Mouse (Mus musculus): ENCODE measurements around the gene Auts2. TPM values are rescaled to one million over a fixed set of nuclear protein-coding genes. Genes with fewer than 3 reads are reported as not detected.

The Auts2 gene
- polyA plus RNA-seq, 1 experiment from 2014 or later, result 94.8 TPM

DNA sequence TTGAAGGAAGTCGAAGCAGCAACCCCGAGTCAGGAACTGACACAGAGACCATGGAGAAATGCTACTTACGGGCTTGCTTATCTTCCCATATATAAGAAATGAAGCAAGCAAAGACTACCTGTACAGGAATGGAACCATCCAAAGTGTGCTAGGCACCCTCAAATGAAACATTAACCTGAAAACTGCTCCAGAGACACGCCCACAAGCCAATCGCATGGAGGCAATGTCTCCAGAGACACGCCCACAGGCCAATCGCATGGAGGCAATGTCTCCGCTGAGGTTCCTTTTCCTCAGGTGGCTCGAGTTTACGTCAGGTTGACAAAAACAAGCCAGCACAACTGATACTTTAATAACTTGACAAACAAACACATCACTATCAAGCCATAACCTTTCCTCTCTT is 379.2 kb downstream of the Auts2 start:
- H3K4me3 ChIP-seq (replicated peaks), result no peak overlapping the region
- H3K36me3 ChIP-seq (replicated peaks), result no peaks in the 10 kb centered on the region
- H3K4me2 ChIP-seq, result no peak overlapping the region
- H3K9me3 ChIP-seq, result no peaks in the 10 kb centered on the region
- no peak for ATAC-seq (ENCODE audit: low FRiP score)
- no peak overlapping the region for H3K27ac ChIP-seq
- H3K4me1 ChIP-seq, result peaks cover 14% of the 10 kb centered on the region
- no peaks in the 10 kb centered on the region for H3K27me3 ChIP-seq
- H3K9ac ChIP-seq, result no peak overlapping the region
- WGBS, result 85% methylated on average over 10 of the region's 10 CpGs

DNA sequence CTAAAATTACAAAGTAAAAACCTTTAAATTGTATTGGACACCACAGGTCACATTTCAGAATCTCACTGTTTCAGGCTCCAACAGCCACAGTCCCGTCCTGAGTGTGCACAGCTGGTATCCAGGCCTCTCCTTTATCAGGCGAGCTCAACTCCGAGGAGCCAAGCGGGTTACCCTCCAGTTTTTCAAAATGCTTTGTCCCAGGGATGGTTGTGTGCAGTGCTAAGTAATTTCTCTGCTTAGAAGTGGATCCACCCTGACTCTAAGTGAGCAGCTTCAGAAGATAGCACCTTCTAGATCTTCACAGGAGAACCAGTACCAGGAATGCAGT is 381.0 kb downstream of the Auts2 start:
- WGBS, result 56% methylated on average over 4 of the region's 4 CpGs
- Histone ChIP-seq H3K9me3 (no peaks in the 10 kb centered on the region), H3K27ac (peak overlapping the region; percentile 75)

GRCm38 (mm10) chr5:132161338-132162205 is 381.6 kb downstream of the Auts2 start:
- no peaks in the 10 kb centered on the region for H3K36me3 ChIP-seq (replicated peaks)
- 48% methylated on average over 9 of the region's 9 CpGs for WGBS
- H3K4me3 ChIP-seq (replicated peaks), result no peak overlapping the region
- H3K4me2 ChIP-seq, result no peak overlapping the region
- H3K9ac ChIP-seq, result no peak overlapping the region
- no peak for ATAC-seq (ENCODE audit: low FRiP score)
- no peaks in the 10 kb centered on the region for H3K27me3 ChIP-seq
- peaks cover 14% of the 10 kb centered on the region for H3K4me1 ChIP-seq
- H3K9me3 ChIP-seq, result no peaks in the 10 kb centered on the region
- peak overlapping the region; percentile 75 for H3K27ac ChIP-seq

More for the DNA sequence above, 381.0 kb downstream of the Auts2 start:
- Histone ChIP-seq H3K27me3 (no peaks in the 10 kb centered on the region), H3K9ac (no peak overlapping the region), H3K36me3 (replicated peaks) (no peaks in the 10 kb centered on the region), H3K4me2 (no peak overlapping the region), H3K4me1 (peaks cover 14% of the 10 kb centered on the region), H3K4me3 (replicated peaks) (no peak overlapping the region)
- no peak for ATAC-seq (ENCODE audit: low FRiP score)

DNA sequence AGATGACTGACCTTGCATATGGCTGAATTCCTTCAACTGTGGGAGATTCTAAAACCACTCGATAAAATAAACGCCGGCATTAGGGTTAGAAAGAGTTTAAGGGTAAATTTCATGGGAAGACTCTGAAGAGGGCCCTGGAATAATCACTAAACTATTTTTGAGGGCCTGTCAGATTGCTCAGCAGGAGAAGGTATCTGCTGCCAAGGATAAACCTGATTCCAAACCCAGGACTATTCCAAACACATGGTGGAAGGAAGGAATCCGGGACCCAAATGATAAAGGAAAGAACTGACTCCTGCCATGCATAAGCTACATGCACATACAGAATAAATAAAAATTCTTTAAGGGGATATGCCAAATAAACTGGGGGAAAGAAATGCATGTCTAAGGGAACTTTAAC is 399.0 kb downstream of the Auts2 start:
- H3K4me1 ChIP-seq, result peaks cover 9% of the 10 kb centered on the region
- H3K27me3 ChIP-seq, result no peaks in the 10 kb centered on the region
- no peaks in the 10 kb centered on the region for H3K36me3 ChIP-seq (replicated peaks)
- no peak overlapping the region for H3K9ac ChIP-seq
- H3K27ac ChIP-seq, result no peak overlapping the region
- H3K4me2 ChIP-seq, result no peak overlapping the region
- ATAC-seq (ENCODE audit: low FRiP score), result no peak
- WGBS, result 92% methylated on average over 4 of the region's 4 CpGs
- no peaks in the 10 kb centered on the region for H3K9me3 ChIP-seq
- H3K4me3 ChIP-seq (replicated peaks), result no peak overlapping the region

GRCm38 (mm10) chr5:132140816-132141215 is 402.3 kb downstream of the Auts2 start:
- Histone ChIP-seq H3K4me2 (no peak overlapping the region), H3K36me3 (replicated peaks) (no peaks in the 10 kb centered on the region), H3K4me1 (peaks cover 11% of the 10 kb centered on the region; the same call in 1 of the 2 replicates), H3K4me3 (replicated peaks) (no peak overlapping the region), H3K9ac (no peak overlapping the region), H3K27me3 (no peaks in the 10 kb centered on the region), H3K9me3 (no peaks in the 10 kb centered on the region), H3K27ac (no peak overlapping the region)
- WGBS, result 59% methylated on average over 4 of the region's 4 CpGs
- no peak for ATAC-seq (ENCODE audit: low FRiP score)

DNA sequence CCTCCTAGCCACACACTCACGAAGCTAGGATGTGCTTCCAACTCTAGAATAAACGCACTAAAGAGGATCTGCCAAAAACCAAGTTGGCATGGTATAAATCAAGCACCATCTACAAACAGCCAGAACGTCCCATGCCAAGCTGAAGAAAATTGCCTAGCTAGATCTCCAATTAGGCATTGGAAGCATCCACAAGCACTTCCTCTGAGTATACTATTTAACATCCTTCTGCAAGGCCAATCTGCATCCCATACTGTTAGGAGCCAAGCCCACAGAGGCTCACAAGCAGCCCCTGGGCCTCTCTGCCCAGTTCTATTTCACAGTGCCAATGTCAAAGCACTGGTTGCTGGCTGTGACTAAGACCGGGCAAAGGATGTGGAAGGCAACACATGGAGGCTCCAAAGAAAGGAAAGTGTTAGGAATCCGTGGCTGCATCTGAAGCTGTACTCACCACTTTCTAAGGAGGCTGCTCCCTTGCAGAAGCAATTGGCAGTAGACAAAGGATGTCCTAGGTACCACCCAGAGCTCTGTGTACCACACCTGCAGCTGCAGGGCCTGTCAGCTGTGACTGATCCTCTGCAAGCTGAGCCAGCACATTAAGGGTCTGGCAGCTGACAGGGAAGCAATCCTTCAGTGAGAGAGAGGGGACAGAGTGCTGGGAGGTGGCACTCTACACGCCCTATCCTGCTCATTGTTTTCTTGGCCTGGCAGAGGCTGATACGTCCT is 407.0 kb downstream of the Auts2 start:
- Histone ChIP-seq H3K27ac (no peak overlapping the region), H3K36me3 (replicated peaks) (no peaks in the 10 kb centered on the region), H3K9ac (no peak overlapping the region), H3K9me3 (no peaks in the 10 kb centered on the region), H3K4me1 (peaks cover 11% of the 10 kb centered on the region; the same call in 1 of the 2 replicates), H3K4me2 (no peak overlapping the region), H3K4me3 (replicated peaks) (no peak overlapping the region), H3K27me3 (no peaks in the 10 kb centered on the region)
- no peak for ATAC-seq (ENCODE audit: low FRiP score)
- 60% methylated on average over 7 of the region's 7 CpGs for WGBS

DNA sequence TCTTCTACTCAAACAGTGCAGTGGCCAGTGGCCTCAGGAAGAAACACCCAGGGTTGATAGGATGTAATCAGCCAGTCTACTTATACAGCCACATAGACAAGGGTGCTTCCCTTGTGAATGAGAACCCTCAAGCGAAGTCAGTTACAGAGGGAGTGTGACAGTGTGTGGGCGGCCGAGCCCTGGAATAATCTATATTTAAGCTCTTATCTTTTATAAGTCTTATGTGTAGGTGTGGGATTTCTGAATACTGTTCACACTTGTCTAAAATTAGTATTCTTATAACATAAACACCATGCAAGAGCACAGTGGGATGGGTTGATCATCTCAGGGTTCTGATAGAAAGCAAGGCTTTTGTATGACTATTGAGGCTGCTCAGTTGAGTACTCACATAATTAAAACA is 411.2 kb downstream of the Auts2 start:
- Histone ChIP-seq H3K4me1 (peaks cover 7% of the 10 kb centered on the region; the same call in 1 of the 2 replicates), H3K27me3 (no peaks in the 10 kb centered on the region), H3K27ac (no peak overlapping the region), H3K9ac (no peak overlapping the region), H3K36me3 (replicated peaks) (no peaks in the 10 kb centered on the region), H3K4me2 (no peak overlapping the region), H3K9me3 (no peaks in the 10 kb centered on the region), H3K4me3 (replicated peaks) (no peak overlapping the region)
- ATAC-seq (ENCODE audit: low FRiP score), result no peak
- 97% methylated on average over 3 of the region's 3 CpGs for WGBS

GRCm38 (mm10) chr5:132130577-132130976 is 412.6 kb downstream of the Auts2 start:
- no peaks in the 10 kb centered on the region for H3K9me3 ChIP-seq
- H3K9ac ChIP-seq, result no peak overlapping the region
- no peaks in the 10 kb centered on the region for H3K36me3 ChIP-seq (replicated peaks)
- H3K4me2 ChIP-seq, result no peak overlapping the region
- 71% methylated on average over 4 of the region's 4 CpGs for WGBS
- H3K4me1 ChIP-seq, result peaks cover 5% of the 10 kb centered on the region; the same call in 1 of the 2 replicates
- no peaks in the 10 kb centered on the region for H3K27me3 ChIP-seq
- ATAC-seq (ENCODE audit: low FRiP score), result no peak
- no peak overlapping the region for H3K4me3 ChIP-seq (replicated peaks)
- H3K27ac ChIP-seq, result no peak overlapping the region

- Histone ChIP-seq H3K9me3 (no peaks in the 10 kb centered on the region), H3K36me3 (replicated peaks) (no peaks in the 10 kb centered on the region), H3K27ac (0 out of 2 replicates have a peak overlapping the region, but pooled peaks have one; percentile 5), H3K9ac (no peak overlapping the region), H3K27me3 (no peaks in the 10 kb centered on the region), H3K4me1 (peaks cover 5% of the 10 kb centered on the region; the same call in 1 of the 2 replicates), H3K4me3 (replicated peaks) (no peak overlapping the region), H3K4me2 (no peak overlapping the region)
- ATAC-seq (ENCODE audit: low FRiP score), result no peak
- WGBS, result 79% methylated on average over 12 of the region's 12 CpGs
Observed at GRCm38 (mm10) chr5:132126626-132127025, 416.5 kb downstream of the Auts2 start.

DNA sequence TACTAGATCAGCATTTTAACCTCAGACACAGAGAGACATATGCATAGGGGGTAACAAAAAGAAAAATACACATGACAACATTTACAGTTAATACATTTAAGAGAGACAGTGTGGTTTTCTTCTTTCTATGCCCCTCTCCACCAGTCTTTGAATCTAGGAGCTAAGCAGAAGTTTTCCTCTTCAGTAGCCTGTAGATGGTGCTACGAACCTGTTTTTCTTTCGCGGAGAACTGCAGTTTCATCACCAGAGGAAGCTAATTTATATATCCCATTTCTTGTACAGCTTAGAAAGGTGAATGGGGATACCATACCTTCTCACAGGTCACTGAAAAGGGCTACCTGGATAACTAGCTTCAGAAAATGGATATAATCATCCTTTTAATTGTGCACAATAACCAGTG is 427.5 kb downstream of the Auts2 start:
- no peak for ATAC-seq (ENCODE audit: low FRiP score)
- no peaks in the 10 kb centered on the region for H3K27me3 ChIP-seq
- no peak overlapping the region for H3K4me2 ChIP-seq
- peaks cover 4% of the 10 kb centered on the region; the same call in 1 of the 2 replicates for H3K4me1 ChIP-seq
- 80% methylated on average over 3 of the region's 3 CpGs for WGBS
- H3K36me3 ChIP-seq (replicated peaks), result no peaks in the 10 kb centered on the region
- H3K4me3 ChIP-seq (replicated peaks), result no peak overlapping the region
- no peak overlapping the region for H3K27ac ChIP-seq
- H3K9ac ChIP-seq, result no peak overlapping the region
- H3K9me3 ChIP-seq, result no peaks in the 10 kb centered on the region

DNA sequence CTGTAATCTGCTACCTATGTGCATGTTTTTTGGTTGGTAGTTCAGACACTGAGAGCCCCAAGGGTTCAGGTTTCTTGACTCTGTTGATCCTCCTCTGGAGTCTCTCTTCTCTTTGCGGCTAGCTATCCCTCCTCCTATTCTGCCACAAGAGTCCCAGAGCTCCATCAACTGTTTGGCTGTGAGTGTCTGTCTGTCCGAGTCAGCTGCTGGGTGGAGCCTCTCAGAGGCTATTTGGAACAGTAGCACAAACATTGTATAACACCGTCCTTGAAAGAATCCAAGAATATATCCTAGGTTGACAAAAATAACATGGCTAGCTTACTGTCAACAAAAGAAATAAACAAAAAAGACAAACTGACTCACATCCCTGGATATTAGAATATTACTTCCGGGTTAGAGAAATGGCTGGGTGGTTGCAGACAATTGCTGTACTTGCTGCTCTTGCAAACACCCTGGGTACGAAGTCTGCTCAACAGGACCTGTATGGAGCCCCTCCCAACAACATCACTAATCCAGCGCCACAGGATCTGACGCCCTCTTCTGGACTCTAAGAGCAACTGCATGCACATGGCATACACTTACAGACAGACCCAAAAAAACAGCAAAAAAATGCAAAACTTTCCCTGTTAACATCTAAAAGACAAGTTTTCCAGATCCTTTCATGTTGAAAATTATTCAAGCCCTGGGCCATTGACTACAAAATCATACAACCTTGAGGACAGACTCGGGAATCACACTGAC is 428.4 kb downstream of the Auts2 start:
- Histone ChIP-seq H3K27ac (no peak overlapping the region), H3K9ac (no peak overlapping the region), H3K4me2 (no peak overlapping the region), H3K36me3 (replicated peaks) (no peaks in the 10 kb centered on the region), H3K4me1 (peaks cover 4% of the 10 kb centered on the region; the same call in 1 of the 2 replicates), H3K9me3 (no peaks in the 10 kb centered on the region), H3K27me3 (no peaks in the 10 kb centered on the region), H3K4me3 (replicated peaks) (no peak overlapping the region)
- 73% methylated on average over 8 of the region's 8 CpGs for WGBS
- ATAC-seq (ENCODE audit: low FRiP score), result no peak

DNA sequence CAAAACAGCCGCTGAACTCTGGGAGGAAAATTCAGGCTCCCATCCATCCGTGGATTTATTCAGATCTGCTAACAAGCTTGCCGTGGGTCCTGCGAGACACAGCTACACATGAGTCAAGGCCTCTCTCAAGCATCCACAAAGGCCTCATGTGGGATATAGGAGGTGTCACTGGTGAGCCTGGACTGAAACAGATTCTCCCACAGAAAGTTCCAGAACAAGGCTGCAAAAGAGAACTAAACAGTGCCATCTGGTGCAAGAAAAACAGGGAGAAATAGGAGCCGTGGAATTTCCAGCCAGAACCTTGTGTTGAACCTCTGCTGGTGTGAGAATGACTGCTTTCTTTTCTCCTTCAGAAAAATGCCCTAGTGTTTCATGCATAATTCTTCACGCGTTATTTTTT is 429.7 kb downstream of the Auts2 start:
- Histone ChIP-seq H3K27me3 (no peaks in the 10 kb centered on the region), H3K4me1 (peaks cover 4% of the 10 kb centered on the region; the same call in 1 of the 2 replicates), H3K9ac (0 out of 2 replicates have a peak overlapping the region, but pooled peaks have one; percentile 13), H3K4me3 (replicated peaks) (no peak overlapping the region), H3K36me3 (replicated peaks) (no peaks in the 10 kb centered on the region), H3K9me3 (no peaks in the 10 kb centered on the region), H3K27ac (no peak overlapping the region), H3K4me2 (no peak overlapping the region)
- ATAC-seq (ENCODE audit: low FRiP score), result no peak
- 75% methylated on average over 7 of the region's 7 CpGs for WGBS

Data from forebrain, embryonic 12.5 days (tissue).